Mouse (Mus musculus) kidney, embryonic 16.5 days (tissue): ENCODE measurements around the gene Clip3. TPM values are rescaled to one million over a fixed set of nuclear protein-coding genes. Genes with fewer than 3 reads are reported as not detected.

Experiments
- ATAC-seq: fragments of 200-750 bp; cut with Nextera tagmentation; 2 replicates; pipeline ENCODE4 v1.8.0; 2017; ENCODE audit warnings: moderate TSS enrichment; ENCODE audit not compliant: low FRiP score, low TSS enrichment
- H3K27ac ChIP-seq: fragments of 300-500 bp; sonication (generic); 2 replicates; pipeline ENCODE4 v1.5.1; 2014; ENCODE audit warnings: low read length
- H3K27me3 ChIP-seq: fragments of 300-500 bp; sonication (generic); 2 replicates; pipeline ENCODE4 v1.6.1; 2014; ENCODE audit warnings: low read length, control low read depth, mixed read lengths; ENCODE audit not compliant: insufficient read depth
- H3K36me3 ChIP-seq: fragments of 300-500 bp; sonication (generic); 2 replicates; pipeline ENCODE4 v1.6.1; 2014; ENCODE audit warnings: low read length, control low read depth, mixed read lengths; ENCODE audit not compliant: insufficient read depth
- H3K4me1 ChIP-seq: fragments of 300-500 bp; sonication (generic); 2 replicates; pipeline ENCODE4 v1.6.1; 2014; ENCODE audit warnings: low read length, control low read depth, mixed read lengths; ENCODE audit not compliant: insufficient read depth
- H3K4me2 ChIP-seq: fragments of 300-500 bp; sonication (generic); replicated peaks from 2 replicates; pipeline ENCODE4 v1.6.1; 2014; ENCODE audit warnings: low read depth, low read length
- H3K4me3 ChIP-seq: fragments of 300-500 bp; sonication (generic); 2 replicates; pipeline ENCODE4 v1.5.1; 2014; ENCODE audit warnings: mild to moderate bottlenecking, low read length
- H3K9ac ChIP-seq: fragments of 300-500 bp; sonication (generic); replicated peaks from 2 replicates; pipeline ENCODE4 v1.6.1; 2014; ENCODE audit warnings: low read length
- H3K9me3 ChIP-seq: fragments of 300-500 bp; sonication (generic); 2 replicates; pipeline ENCODE4 v1.6.1; 2016; ENCODE audit warnings: low read length, control low read depth
- WGBS: fragments of 180-500 bp; shearing (Covaris S2); extraction: QIAGEN DNeasy Blood & Tissue Kit; methylation state at CpG from one replicate; pipeline ENCODE4 v1.1.7; 2014; 5-methylcytosine and 5-hydroxymethylcytosine counted together
- polyA plus RNA-seq: library from polyadenylated mRNA; unstranded; fragments of >200 nt; fragmentation: Nextera tagmentation; extraction: Ambion mirVana; gene quantifications from 2 replicates; pipeline ENCODE4 v1.2.1, GENCODE M21; 2015

Clip3 gene
- polyA plus RNA-seq, 1 experiment from 2014 or later: 27.2 TPM

GRCm38 (mm10) chr7:30335688-30336087 is 44.2 kb downstream of the Clip3 start:
- H3K27ac ChIP-seq: no peak overlapping the region
- WGBS: 50% methylated on average over 6 of the region's 6 CpGs
- no peaks in the 10 kb centered on the region for H3K9me3 ChIP-seq
- ATAC-seq: no peak
- no peak overlapping the region for H3K4me3 ChIP-seq
- H3K36me3 ChIP-seq: no peaks in the 10 kb centered on the region
- H3K4me2 ChIP-seq: no peak overlapping the region
- H3K27me3 ChIP-seq: peaks cover 4% of the 10 kb centered on the region; the same call in 1 of the 2 replicates
- H3K9ac ChIP-seq: no peak overlapping the region
- 0 out of 2 replicates have a peak, but pooled peaks cover 8% of the 10 kb centered on the region for H3K4me1 ChIP-seq

GRCm38 (mm10) chr7:30336384-30336783 is 44.9 kb downstream of the Clip3 start:
- H3K9ac ChIP-seq: no peak overlapping the region
- peaks cover 7% of the 10 kb centered on the region; the same call in 1 of the 2 replicates for H3K27me3 ChIP-seq
- H3K27ac ChIP-seq: no peak overlapping the region
- H3K4me2 ChIP-seq: no peak overlapping the region
- ATAC-seq: peak; percentile 59; the same call in 1 of the 2 replicates
- WGBS: 2% methylated on average over 9 of the region's 9 CpGs
- no peaks in the 10 kb centered on the region for H3K36me3 ChIP-seq
- H3K4me1 ChIP-seq: 0 out of 2 replicates have a peak, but pooled peaks cover 8% of the 10 kb centered on the region
- H3K9me3 ChIP-seq: no peaks in the 10 kb centered on the region
- H3K4me3 ChIP-seq: no peak overlapping the region

DNA sequence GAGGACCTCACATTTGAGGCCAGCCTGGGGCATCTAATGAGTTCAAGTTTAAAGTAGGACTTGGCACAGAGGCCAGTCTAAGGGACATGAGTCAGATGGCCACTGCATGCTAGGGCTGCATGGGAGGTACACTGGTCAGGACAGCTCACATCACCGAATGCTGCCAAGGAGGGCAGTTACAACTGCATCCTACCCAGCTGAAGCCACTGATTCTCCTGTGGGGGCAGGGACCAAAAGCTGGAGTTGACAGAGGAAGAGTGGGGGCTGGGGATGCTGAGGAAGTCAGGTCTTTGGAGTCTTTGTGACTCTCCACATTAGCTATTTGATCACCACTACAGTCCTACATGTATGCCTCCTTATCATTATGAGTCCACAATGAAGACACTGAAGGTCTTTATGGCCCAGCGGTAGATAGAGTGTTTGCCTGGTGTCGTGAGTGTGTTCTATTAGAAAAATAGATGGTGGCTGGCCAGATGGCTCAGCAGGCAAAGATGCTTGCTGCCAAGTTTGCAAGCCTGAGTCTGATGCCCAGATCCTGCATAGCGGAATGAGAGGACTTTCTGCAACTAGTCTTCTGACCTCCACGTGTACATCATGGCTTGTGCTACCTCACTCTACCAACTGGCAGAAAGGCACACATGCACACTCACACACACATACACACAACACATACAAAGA is 48.0 kb downstream of the Clip3 start:
- WGBS: 69% methylated on average over 5 of the region's 5 CpGs
- peaks cover 7% of the 10 kb centered on the region; the same call in 1 of the 2 replicates for H3K27me3 ChIP-seq
- no peak overlapping the region for H3K27ac ChIP-seq
- no peaks in the 10 kb centered on the region for H3K9me3 ChIP-seq
- no peak for ATAC-seq
- no peak overlapping the region for H3K4me2 ChIP-seq
- H3K36me3 ChIP-seq: no peaks in the 10 kb centered on the region
- no peaks in the 10 kb centered on the region for H3K4me1 ChIP-seq
- H3K9ac ChIP-seq: no peak overlapping the region
- no peak overlapping the region for H3K4me3 ChIP-seq

DNA sequence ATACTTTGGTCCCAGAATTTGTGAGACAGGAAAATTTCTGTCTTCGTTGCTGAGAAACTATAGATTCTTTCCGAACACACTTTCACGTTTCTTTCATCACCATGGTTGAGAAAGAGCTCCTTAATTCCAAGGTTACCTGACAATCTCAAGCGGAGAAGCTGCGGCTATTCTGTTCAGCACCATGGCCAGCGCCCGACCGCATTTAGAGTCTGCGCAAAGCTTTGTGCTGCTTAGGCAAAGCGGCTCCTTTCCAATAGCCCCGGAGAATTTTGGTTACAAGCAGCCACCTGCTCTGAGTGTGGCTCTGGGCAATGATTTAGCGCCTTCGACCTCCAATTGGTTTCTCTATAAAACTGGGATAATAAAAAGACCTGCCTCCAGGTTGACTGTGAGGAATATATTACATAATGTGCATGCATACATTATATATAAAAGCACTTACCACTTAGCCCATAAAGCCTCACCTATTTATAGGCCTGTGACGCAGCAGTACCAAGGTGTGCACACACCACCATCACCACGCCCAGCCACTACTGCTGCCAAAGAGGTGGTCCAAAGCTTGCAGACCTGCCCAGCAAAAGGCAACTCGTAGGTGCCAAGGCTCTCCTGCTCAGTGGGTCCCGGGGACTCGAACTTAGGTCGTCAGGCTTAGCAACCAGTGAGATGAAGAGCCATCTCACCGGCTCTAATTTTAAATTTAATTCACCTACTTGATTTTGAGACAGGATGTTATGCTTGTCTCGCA is 55.3 kb downstream of the Clip3 start:
- WGBS: 28% methylated on average over 21 of the region's 21 CpGs
- no peak for ATAC-seq
- H3K9me3 ChIP-seq: no peaks in the 10 kb centered on the region
- H3K36me3 ChIP-seq: no peaks in the 10 kb centered on the region
- H3K27me3 ChIP-seq: peaks cover 14% of the 10 kb centered on the region
- H3K4me2 ChIP-seq: no peak overlapping the region
- no peak overlapping the region for H3K4me3 ChIP-seq
- H3K4me1 ChIP-seq: 0 out of 2 replicates have a peak, but pooled peaks cover 2% of the 10 kb centered on the region
- no peak overlapping the region for H3K9ac ChIP-seq
- H3K27ac ChIP-seq: no peak overlapping the region

DNA sequence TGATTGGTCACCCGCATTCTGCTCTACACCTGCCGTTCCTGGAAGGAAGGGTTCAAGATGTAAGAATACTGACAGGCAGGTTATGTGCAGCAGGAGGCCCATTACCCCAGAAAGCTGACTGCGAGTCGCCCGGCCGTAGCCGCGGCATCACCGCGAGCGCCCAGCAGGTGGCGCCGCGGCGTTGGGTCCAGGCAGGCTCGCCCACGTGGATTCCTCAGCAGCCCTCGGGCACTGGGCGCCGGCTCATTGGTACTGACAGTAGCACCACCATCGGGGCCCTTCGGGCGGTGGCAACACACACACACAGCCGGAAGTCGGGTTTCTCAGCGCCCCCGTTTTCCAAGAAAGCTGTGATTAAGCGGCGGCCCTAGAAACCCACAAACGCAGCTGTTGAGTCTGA is 56.3 kb downstream of the Clip3 start:
- H3K36me3 ChIP-seq: no peaks in the 10 kb centered on the region
- H3K27me3 ChIP-seq: peaks cover 14% of the 10 kb centered on the region
- H3K4me2 ChIP-seq: no peak overlapping the region; the same call in 1 of the 2 replicates
- H3K9ac ChIP-seq: no peak overlapping the region
- H3K27ac ChIP-seq: no peak overlapping the region
- H3K4me3 ChIP-seq: 0 out of 2 replicates have a peak overlapping the region, but pooled peaks have one; percentile 6
- ATAC-seq: peak; percentile 55; the same call in 1 of the 2 replicates
- WGBS: 3% methylated on average over 30 of the region's 30 CpGs
- H3K9me3 ChIP-seq: no peaks in the 10 kb centered on the region
- H3K4me1 ChIP-seq: 0 out of 2 replicates have a peak, but pooled peaks cover 2% of the 10 kb centered on the region

DNA sequence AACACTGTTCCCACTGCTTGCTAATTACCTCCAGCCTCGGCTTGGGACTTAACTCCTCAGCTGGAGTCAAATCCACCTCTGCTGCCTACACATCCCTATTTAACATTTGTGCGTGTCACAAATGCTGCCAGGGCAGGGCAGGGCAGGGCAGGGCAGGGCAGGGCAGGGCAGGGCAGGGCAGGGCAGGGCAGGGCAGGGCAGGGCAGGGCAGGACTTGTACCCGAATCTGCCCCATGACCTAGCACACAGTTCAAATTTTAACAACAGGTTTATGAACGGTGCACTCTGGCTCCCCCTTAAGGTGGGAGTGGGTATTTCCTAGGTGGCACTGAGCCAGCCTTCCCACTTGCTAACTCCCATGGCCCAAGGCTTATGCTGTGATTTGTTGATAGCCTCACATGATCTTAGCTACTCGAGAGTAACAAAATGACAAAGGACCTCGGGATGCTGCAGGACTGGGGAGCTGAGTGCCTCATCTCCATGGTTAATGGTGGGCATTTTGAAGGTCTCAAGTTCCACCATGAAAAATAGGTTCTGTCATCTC is 61.8 kb downstream of the Clip3 start:
- H3K27me3 ChIP-seq: peaks cover 1% of the 10 kb centered on the region; the same call in 1 of the 2 replicates
- ATAC-seq: 0 out of 2 replicates have a peak, but pooled peaks have one; percentile 52
- no peaks in the 10 kb centered on the region for H3K9me3 ChIP-seq
- H3K4me2 ChIP-seq: no peak overlapping the region
- no peak overlapping the region for H3K27ac ChIP-seq
- H3K4me3 ChIP-seq: no peak overlapping the region
- peaks cover 14% of the 10 kb centered on the region for H3K36me3 ChIP-seq
- WGBS: 5% methylated on average over 6 of the region's 6 CpGs
- H3K9ac ChIP-seq: no peak overlapping the region
- H3K4me1 ChIP-seq: peaks cover 8% of the 10 kb centered on the region

GRCm38 (mm10) chr7:30354059-30354458 is 62.5 kb downstream of the Clip3 start:
- ATAC-seq: no peak
- WGBS: 61% methylated on average over 4 of the region's 4 CpGs

More at GRCm38 (mm10) chr7:30354059-30354458, 62.5 kb downstream of the Clip3 start:
- H3K4me2 ChIP-seq: no peak overlapping the region
- H3K27ac ChIP-seq: no peak overlapping the region
- H3K9ac ChIP-seq: no peak overlapping the region
- peaks cover 14% of the 10 kb centered on the region for H3K36me3 ChIP-seq
- H3K9me3 ChIP-seq: no peaks in the 10 kb centered on the region
- H3K4me3 ChIP-seq: no peak overlapping the region
- H3K4me1 ChIP-seq: peaks cover 12% of the 10 kb centered on the region
- H3K27me3 ChIP-seq: no peaks in the 10 kb centered on the region; the same call in 1 of the 2 replicates

Other genes starting within 250 kb of the Clip3 start
- gene Zfp14, start 240.3 kb upstream of the Clip3 start, polyA plus RNA-seq: 4.1 TPM in 2 replicates
- 5.8 and 6.6 TPM in 2 replicates for gene Zfp82, start 218.8 kb upstream of the Clip3 start, polyA plus RNA-seq
- 1.6 and 2.1 TPM in 2 replicates for gene Gm26920, start 201.3 kb upstream of the Clip3 start, polyA plus RNA-seq
- 12.5 and 13.6 TPM in 2 replicates for gene Zfp566, start 201.2 kb upstream of the Clip3 start, polyA plus RNA-seq
- 112 and 116 TPM in 2 replicates for gene Zfp260, start 197.0 kb upstream of the Clip3 start, polyA plus RNA-seq
- 11.7 and 12.0 TPM in 2 replicates for gene Zfp382, start 169.8 kb upstream of the Clip3 start, polyA plus RNA-seq
- gene Zfp146, start 122.0 kb upstream of the Clip3 start, polyA plus RNA-seq: 12.6 and 15.6 TPM in 2 replicates
- gene Cox7a1, start 107.6 kb upstream of the Clip3 start, polyA plus RNA-seq: 11.7 and 13.8 TPM in 2 replicates
- gene Capns1, start 92.9 kb upstream of the Clip3 start, polyA plus RNA-seq: 105 and 111 TPM in 2 replicates
- gene Polr2i, start 59.8 kb upstream of the Clip3 start, polyA plus RNA-seq: 145 and 146 TPM in 2 replicates
- gene Tbcb, start 59.5 kb upstream of the Clip3 start, polyA plus RNA-seq: 180 and 206 TPM in 2 replicates
- gene Ovol3, start 56.0 kb upstream of the Clip3 start, polyA plus RNA-seq: not detected in 2 replicates
- 0.27 and 0.57 TPM in 2 replicates for gene Thap8, start 11.6 kb upstream of the Clip3 start, polyA plus RNA-seq
- 9.7 and 10.8 TPM in 2 replicates for gene Wdr62, start 11.3 kb upstream of the Clip3 start, polyA plus RNA-seq
- 106 and 107 TPM in 2 replicates for gene Alkbh6, start 17.0 kb downstream of the Clip3 start, polyA plus RNA-seq
- 129 and 136 TPM in 2 replicates for gene Syne4, start 23.1 kb downstream of the Clip3 start, polyA plus RNA-seq
- gene E130208F15Rik, start 30.0 kb downstream of the Clip3 start, polyA plus RNA-seq: 2.3 and 3.7 TPM in 2 replicates
- gene Sdhaf1, start 32.2 kb downstream of the Clip3 start, polyA plus RNA-seq: 17.2 and 18.1 TPM in 2 replicates
- 6.8 and 8.3 TPM in 2 replicates for gene Lrfn3, start 71.0 kb downstream of the Clip3 start, polyA plus RNA-seq
- 29.3 and 31.4 TPM in 2 replicates for gene Tyrobp, start 122.0 kb downstream of the Clip3 start, polyA plus RNA-seq
- gene Hcst, start 128.1 kb downstream of the Clip3 start, polyA plus RNA-seq: 0.63 and 0.84 TPM in 2 replicates
- 1.6 and 2.0 TPM in 2 replicates for gene Nfkbid, start 130.0 kb downstream of the Clip3 start, polyA plus RNA-seq
- gene Aplp1, start 153.8 kb downstream of the Clip3 start, polyA plus RNA-seq: 27.9 and 31.5 TPM in 2 replicates
- gene Kirrel2, start 166.0 kb downstream of the Clip3 start, polyA plus RNA-seq: 0.78 and 1.1 TPM in 2 replicates
- 5.4 and 5.5 TPM in 2 replicates for gene Nphs1, start 166.6 kb downstream of the Clip3 start, polyA plus RNA-seq
- 21.1 and 27.6 TPM in 2 replicates for gene Prodh2, start 201.9 kb downstream of the Clip3 start, polyA plus RNA-seq
- gene Arhgap33, start 243.3 kb downstream of the Clip3 start, polyA plus RNA-seq: 12.0 and 14.9 TPM in 2 replicates